Mouse (Mus musculus) forebrain, embryonic 12.5 days (tissue): ENCODE measurements around the gene Lamb3. TPM values are rescaled to one million over a fixed set of nuclear protein-coding genes. Genes with fewer than 3 reads are reported as not detected.
"Not testable (repeated sequence)": the region's sequence is repeated elsewhere in the genome, so short reads cannot be mapped to it uniquely, and the experiment has no call there.

Experiments used
- ATAC-seq: fragments of 200-750 bp; cut with Nextera tagmentation; 2 replicates; pipeline ENCODE4 v1.8.0; 2017; ENCODE audit warnings: moderate TSS enrichment; ENCODE audit not compliant: low FRiP score
- H3K27ac ChIP-seq: fragments of 300-500 bp; sonication (generic); 2 replicates; pipeline ENCODE4 v1.5.1; 2016; ENCODE audit warnings: mild to moderate bottlenecking
- H3K27me3 ChIP-seq: fragments of 300-500 bp; sonication (generic); 2 replicates; pipeline ENCODE4 v1.6.1; 2016; ENCODE audit warnings: mild to moderate bottlenecking
- H3K36me3 ChIP-seq: fragments of 300-500 bp; sonication (generic); replicated peaks from 2 replicates; pipeline ENCODE4 v1.6.1; 2016; ENCODE audit warnings: mild to moderate bottlenecking
- H3K4me1 ChIP-seq: fragments of 300-500 bp; sonication (generic); 2 replicates; pipeline ENCODE4 v1.6.1; 2016
- H3K4me2 ChIP-seq: fragments of 300-500 bp; sonication (generic); 2 replicates; pipeline ENCODE4 v1.6.1; 2016; ENCODE audit warnings: mild to moderate bottlenecking, moderate library complexity
- H3K4me3 ChIP-seq: fragments of 300-500 bp; sonication (generic); replicated peaks from 2 replicates; pipeline ENCODE4 v1.5.1; 2016; ENCODE audit warnings: mild to moderate bottlenecking
- H3K9ac ChIP-seq: fragments of 300-500 bp; sonication (generic); 2 replicates; pipeline ENCODE4 v1.6.1; 2016; ENCODE audit warnings: mild to moderate bottlenecking
- H3K9me3 ChIP-seq: fragments of 300-500 bp; sonication (generic); 2 replicates; pipeline ENCODE4 v1.6.1; 2016
- WGBS: fragments of 180-500 bp; shearing (Covaris S2); methylation state at CpG from one replicate; pipeline ENCODE4 v1.1.7; 2016; 5-methylcytosine and 5-hydroxymethylcytosine counted together
- polyA plus RNA-seq: library from polyadenylated mRNA; unstranded; fragments of >200 nt; fragmentation: Nextera tagmentation; extraction: Ambion mirVana; gene quantifications from 2 replicates; pipeline ENCODE4 v1.2.1, GENCODE M21; 2016

Gene Lamb3
- polyA plus RNA-seq, 1 experiment from 2014 or later: 0.77 TPM

DNA sequence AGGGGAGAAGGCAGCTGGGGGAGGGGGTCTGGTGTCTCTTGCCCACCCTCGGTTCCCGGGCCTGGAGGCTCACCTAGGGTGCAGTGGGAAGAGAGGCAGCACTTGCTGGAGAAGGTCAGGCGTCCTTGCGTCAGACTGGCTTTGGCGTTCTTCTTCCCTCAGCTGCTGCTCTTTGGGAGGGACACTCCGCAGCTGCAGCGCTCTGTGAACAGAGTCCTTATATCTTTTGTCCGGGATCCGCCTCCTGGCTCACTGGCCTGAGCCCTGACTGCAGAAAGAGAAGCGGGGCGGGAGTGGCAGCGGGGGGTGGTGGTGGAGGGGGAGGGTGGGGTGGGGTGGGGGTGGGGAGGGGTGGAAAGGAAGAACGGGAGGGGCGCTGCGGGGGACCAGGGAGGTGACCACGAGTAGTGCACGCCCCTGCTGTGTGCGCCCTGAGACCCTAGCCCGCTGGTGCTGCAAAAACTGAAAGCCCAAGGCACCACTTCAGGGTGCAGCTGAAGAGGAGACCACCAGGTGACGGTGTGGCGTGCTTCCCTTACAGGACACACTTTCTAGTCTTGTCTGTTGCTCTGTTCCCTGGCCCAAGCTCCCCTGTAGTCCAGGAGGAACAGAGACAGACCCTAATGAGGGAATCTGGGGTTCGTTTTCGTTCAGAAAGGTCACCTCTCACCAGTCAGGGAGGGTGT is 65.6 kb downstream of the Lamb3 start, which contains the start of gene G0s2:
Gene G0s2 (minus strand): TSS at position 302 of the 686 bp plus-strand sequence.
- Histone ChIP-seq H3K27ac (peak within 1 kb of the TSS; percentile 73), H3K36me3 (no peaks in the 10 kb centered on the region), H3K9me3 (no peaks in the 10 kb centered on the region), H3K9ac (peak within 1 kb of the TSS; percentile 57), H3K4me3 (peak within 1 kb of the TSS; percentile 39), H3K4me1 (peaks cover 24% of the 10 kb centered on the region), H3K27me3 (no peaks in the 10 kb centered on the region), H3K4me2 (peak within 1 kb of the TSS; percentile 65)
- ATAC-seq: peak; percentile 81
- 0% methylated on average over 21 of the region's 23 CpGs for WGBS

DNA sequence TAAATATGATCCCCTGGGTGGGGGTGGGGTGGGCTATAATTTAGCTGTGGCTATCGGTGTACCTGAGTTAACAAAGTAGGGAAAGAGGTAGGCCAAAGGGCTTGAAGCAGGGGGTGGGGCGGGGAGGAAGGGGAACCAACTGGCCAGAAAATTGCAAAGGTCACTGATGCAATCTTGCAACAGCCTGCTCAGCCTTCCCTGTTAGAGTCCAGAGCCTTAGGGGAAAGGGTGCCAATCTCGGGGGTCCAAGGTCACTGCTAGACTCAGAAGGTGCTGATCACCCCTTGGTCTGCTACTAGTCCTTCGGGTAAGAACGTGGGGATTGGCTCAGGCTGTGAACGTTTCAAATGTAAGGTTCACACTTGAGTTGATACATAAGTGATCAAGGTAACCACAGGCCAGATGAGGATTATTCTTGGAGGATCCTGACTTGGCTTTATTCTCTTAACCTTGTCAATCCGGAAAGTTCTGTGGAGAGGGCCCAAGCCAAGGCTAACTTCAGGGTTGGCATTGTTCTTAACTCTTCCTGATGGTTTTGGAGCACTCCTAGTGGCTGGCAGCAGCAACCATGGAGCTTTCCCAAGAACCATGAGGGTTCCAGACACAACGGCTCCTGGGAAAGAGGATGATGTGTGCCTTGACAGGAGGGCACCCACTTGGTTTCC is 67.0 kb downstream of the Lamb3 start:
- no peak for ATAC-seq
- no peak overlapping the region for H3K4me3 ChIP-seq
- WGBS: 85% methylated on average over 8 of the region's 8 CpGs
- peaks cover 24% of the 10 kb centered on the region for H3K4me1 ChIP-seq
- H3K4me2 ChIP-seq: no peak overlapping the region
- H3K27me3 ChIP-seq: no peaks in the 10 kb centered on the region
- no peaks in the 10 kb centered on the region for H3K9me3 ChIP-seq
- no peaks in the 10 kb centered on the region for H3K36me3 ChIP-seq
- no peak overlapping the region for H3K27ac ChIP-seq
- no peak overlapping the region for H3K9ac ChIP-seq

DNA sequence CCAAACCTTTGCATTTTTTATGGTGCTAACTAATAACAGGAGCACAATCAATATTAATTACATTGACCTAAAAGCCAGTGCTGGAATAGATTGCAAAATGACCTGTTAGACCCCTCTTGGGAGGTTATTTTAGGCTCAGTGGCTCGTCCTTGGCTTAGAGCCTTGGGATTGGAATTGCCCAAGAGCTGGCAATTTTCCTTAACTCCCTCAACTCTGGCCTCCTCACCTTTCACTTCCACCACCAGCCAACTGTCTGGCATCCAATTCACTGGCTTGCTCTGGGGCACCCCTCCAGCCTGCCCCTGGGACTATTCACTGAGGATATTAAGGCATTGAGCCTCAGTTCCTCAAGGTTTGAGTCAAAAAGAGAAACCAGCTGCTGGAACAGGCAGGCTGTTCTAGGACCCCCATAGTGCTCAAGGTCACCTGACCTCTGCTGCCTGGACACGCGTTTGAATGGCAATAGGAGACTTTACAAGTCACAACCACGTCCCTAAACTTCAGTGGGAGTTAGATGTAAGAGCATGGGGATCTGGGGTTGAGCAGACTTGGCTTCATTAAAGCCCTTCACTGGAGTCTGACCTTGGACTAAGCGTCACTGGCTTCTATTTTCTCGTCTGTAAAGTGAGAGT is 71.0 kb downstream of the Lamb3 start:
- Histone ChIP-seq H3K27me3 (no peaks in the 10 kb centered on the region), H3K27ac (no peak overlapping the region), H3K4me3 (no peak overlapping the region), H3K9me3 (no peaks in the 10 kb centered on the region), H3K36me3 (no peaks in the 10 kb centered on the region), H3K4me2 (no peak overlapping the region), H3K4me1 (peaks cover under 1% of the 10 kb centered on the region; the same call in 1 of the 2 replicates), H3K9ac (no peak overlapping the region)
- ATAC-seq: no peak
- 53% methylated on average over 6 of the region's 6 CpGs for WGBS

DNA sequence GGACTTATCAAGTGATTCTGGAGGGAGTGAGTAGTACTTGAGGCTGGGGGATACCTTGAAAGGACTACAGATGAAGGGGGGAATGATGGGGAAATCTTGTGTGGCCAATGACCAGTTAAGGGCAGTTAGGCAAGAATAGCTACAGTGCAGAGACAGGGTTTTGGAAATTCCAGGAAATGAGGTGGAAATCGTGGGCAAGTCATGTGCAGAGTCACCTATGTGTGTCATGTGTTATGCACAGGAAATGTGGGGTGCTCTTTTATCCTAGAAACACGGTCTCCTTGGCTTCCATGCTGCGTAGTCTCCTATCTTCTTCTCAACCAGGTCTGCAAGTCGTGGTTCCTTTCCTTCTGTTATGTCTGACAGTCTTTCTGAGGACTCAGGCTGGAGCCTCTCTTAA is 72.0 kb downstream of the Lamb3 start:
- no peaks in the 10 kb centered on the region for H3K4me1 ChIP-seq
- H3K4me2 ChIP-seq: no peak overlapping the region
- ATAC-seq: no peak
- no peaks in the 10 kb centered on the region for H3K36me3 ChIP-seq
- H3K9me3 ChIP-seq: no peaks in the 10 kb centered on the region
- H3K4me3 ChIP-seq: no peak overlapping the region
- WGBS: 87% methylated on average over 4 of the region's 4 CpGs
- H3K27ac ChIP-seq: no peak overlapping the region
- no peaks in the 10 kb centered on the region for H3K27me3 ChIP-seq
- no peak overlapping the region for H3K9ac ChIP-seq

DNA sequence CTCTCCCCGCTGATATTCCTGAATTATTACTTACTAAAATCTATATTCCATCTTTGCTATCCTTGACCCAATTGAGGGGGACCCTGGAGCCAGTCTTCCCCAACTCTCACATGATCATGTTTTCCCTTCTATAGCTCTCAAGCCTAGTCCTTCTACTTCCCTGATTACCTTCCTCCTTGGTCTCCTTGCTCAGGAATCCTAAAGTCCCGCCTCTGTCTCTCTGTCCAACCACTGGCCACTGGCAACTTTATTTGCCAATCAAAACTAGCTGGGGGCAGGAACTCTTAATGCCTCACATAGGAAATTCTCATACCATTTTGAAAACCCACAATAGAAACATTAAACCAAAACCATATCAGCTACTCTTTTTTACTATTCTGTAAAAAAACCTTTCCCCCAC is 73.8 kb downstream of the Lamb3 start:
- 93% methylated on average over 2 of the region's 2 CpGs for WGBS
- Histone ChIP-seq H3K9me3 (no peaks in the 10 kb centered on the region), H3K27ac (no peak overlapping the region), H3K27me3 (no peaks in the 10 kb centered on the region), H3K36me3 (no peaks in the 10 kb centered on the region), H3K4me2 (no peak overlapping the region), H3K4me3 (no peak overlapping the region), H3K9ac (no peak overlapping the region), H3K4me1 (no peaks in the 10 kb centered on the region)
- ATAC-seq: no peak

DNA sequence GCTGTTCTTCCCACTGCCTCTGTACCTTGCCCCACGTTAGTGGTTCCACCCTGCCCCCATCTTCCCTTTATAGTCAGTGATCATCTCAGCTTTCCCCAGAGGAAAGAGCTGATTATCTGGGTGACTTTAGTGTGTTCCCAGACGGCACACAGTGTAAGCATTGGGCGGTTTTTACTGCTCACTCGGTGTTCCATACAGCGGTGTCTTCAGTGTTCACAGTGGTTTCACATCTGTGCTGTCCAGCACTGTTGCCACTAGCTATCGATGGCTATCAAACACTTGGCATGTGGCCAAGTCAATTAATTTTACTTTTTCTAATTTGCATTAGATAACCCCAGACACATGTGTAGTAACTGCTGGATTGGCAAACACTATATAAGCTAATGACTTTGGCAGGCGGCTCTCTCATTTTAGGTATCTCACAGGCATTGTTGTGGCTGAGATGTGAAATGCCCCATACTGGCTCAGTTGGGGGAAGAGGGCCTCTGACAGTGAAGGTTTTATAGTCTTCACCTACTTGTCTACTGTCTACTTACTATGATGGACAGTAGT is 76.8 kb downstream of the Lamb3 start:
- 85% methylated on average over 7 of the region's 7 CpGs for WGBS
- Histone ChIP-seq H3K4me1 (no peaks in the 10 kb centered on the region), H3K27ac (no peak overlapping the region), H3K9ac (no peak overlapping the region), H3K9me3 (no peaks in the 10 kb centered on the region), H3K4me3 (no peak overlapping the region), H3K36me3 (no peaks in the 10 kb centered on the region), H3K27me3 (no peaks in the 10 kb centered on the region), H3K4me2 (no peak overlapping the region)
- ATAC-seq: no peak

DNA sequence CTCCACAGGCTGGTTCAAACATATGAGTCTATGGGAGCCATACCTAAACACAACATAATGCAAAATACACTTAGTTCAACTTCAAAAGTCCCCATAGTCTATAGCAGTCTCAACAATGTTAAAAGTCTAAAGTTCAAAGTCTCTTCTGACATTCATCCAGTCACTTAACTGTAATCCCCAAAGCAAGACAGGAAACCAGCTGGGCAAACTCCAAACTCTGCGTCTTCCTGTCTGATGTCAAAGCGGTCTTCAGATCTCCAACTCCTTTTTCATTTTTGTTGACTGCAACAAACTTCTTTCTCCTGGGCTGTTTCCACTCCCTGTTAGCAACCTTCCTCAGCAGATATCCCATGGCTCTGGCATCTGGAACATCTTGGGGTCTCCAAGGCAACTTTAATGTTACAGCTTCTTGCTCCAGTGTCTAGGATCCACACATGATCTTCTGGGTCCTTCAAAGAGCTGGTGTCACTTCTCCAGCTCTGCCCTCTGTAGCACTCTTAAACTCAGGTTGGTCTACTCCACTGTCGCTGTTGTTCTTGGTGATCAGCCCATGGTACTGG is 78.3 kb downstream of the Lamb3 start:
- H3K4me1 ChIP-seq, ATAC-seq, H3K4me2 ChIP-seq, H3K27ac ChIP-seq, H3K9ac ChIP-seq, H3K9me3 ChIP-seq, H3K27me3 ChIP-seq, H3K4me3 ChIP-seq, H3K36me3 ChIP-seq: not testable (repeated sequence)
- 92% methylated on average over 3 of the region's 3 CpGs for WGBS

DNA sequence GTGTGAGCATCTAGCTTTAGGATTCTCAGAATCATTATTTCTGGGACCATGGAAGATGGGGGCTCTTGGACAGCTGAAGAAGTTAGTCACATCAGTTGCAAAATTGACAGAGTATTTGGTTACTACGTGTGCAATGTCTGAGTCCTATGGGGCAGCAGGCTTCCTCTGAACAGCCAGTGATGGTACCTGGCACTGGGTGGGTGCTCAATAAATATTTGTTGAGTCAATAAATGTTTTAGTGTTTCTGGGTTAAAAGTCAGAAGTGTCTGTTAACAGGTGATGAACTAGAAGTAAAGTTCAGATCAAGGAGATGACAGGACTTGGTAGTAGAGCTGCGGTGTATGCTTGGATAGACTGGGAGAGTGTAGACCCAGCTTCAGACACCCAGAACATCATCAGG is 80.1 kb downstream of the Lamb3 start:
- no peaks in the 10 kb centered on the region for H3K36me3 ChIP-seq
- no peaks in the 10 kb centered on the region for H3K9me3 ChIP-seq
- 87% methylated on average over 2 of the region's 2 CpGs for WGBS
- no peaks in the 10 kb centered on the region for H3K27me3 ChIP-seq
- no peak overlapping the region for H3K4me3 ChIP-seq
- no peak for ATAC-seq
- H3K4me1 ChIP-seq: no peaks in the 10 kb centered on the region
- no peak overlapping the region for H3K9ac ChIP-seq
- no peak overlapping the region for H3K27ac ChIP-seq
- no peak overlapping the region for H3K4me2 ChIP-seq

DNA sequence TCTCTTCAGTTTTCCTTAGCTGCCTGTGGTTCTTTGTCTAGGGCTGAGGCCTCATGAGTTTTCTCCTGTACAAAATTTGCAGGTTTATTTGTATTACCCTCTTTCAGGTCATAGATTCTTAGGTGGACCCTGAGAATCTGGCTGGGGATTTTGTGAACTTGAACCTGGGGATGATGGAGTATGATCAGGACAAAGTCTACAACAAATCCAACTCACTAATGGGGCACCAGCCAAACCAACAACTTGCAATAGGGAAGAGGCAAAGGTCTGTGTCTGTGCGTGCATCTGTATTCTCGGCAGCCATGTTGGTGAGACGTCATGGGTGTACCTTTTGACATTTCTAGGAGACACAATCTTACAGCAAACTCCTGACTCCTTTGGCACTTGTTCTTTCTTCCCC is 81.6 kb downstream of the Lamb3 start:
- no peak for ATAC-seq
- Histone ChIP-seq H3K4me1 (no peaks in the 10 kb centered on the region), H3K9me3 (no peaks in the 10 kb centered on the region), H3K4me2 (no peak overlapping the region), H3K27me3 (no peaks in the 10 kb centered on the region), H3K36me3 (no peaks in the 10 kb centered on the region), H3K4me3 (no peak overlapping the region), H3K9ac (no peak overlapping the region), H3K27ac (no peak overlapping the region)
- 93% methylated on average over 3 of the region's 3 CpGs for WGBS

DNA sequence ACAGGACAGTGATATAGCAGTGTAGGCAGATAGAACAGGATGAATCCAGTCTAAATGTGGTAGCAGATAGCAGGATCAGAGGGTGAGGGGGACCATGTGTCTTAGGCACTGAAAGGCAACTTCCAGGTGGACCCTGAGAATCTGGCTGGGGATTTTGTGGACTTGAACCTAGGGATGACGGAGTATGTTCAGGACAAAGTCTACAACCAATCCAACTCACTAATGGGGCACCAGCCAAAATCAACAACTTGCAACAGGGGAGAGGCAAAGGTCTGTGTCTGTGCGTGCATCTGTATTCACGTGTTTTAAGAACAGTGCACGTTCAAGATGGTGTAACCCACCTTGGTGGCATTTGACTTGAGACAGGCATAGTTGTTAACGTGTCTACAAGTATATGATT is 82.4 kb downstream of the Lamb3 start:
- H3K36me3 ChIP-seq: no peaks in the 10 kb centered on the region
- no peaks in the 10 kb centered on the region for H3K4me1 ChIP-seq
- no peak overlapping the region for H3K4me3 ChIP-seq
- no peaks in the 10 kb centered on the region for H3K9me3 ChIP-seq
- no peak overlapping the region for H3K9ac ChIP-seq
- H3K27ac ChIP-seq: no peak overlapping the region
- no peaks in the 10 kb centered on the region for H3K27me3 ChIP-seq
- 88% methylated on average over 5 of the region's 5 CpGs for WGBS
- no peak overlapping the region for H3K4me2 ChIP-seq
- no peak for ATAC-seq

DNA sequence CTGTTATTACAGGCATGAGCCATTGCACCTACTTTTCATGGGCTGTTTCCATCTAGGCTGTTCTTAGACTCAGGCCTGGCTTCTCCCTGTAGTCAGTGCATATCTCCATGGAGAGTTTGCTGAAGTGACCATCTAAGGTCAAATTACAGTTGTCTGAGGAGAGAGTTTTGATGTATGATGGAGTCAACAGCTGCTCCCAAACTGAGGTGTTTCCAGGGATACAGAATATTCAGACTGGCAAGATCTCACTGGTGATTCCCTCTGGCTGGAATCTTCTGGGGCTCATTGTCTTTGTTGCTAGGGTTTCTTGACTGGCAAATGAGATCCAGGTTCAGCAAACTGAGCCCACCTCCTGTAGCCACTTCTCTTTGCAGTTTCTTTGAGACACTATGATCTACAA is 83.2 kb downstream of the Lamb3 start:
- no peak overlapping the region for H3K4me3 ChIP-seq

DNA sequence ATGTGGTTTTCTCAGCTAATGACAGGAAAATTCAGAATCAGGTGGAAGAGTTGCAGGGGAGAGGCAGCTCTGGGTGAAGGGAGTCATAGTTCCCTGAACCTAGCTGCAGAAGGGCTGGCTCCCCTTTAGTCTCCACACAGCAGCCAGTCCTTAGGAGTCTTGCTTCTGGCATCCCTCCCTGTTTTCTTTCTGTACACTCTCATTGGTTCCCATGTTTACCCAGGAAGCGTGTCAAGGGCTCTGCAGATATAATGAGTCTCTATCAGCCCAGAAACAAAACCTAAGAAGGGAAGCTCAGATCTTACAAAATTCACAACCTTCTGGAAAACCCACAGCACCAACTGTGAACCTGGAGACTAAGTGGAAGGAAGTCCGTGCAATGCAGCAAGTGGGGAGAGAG is 85.5 kb downstream of the Lamb3 start:
- Histone ChIP-seq H3K9ac (no peak overlapping the region), H3K4me2 (no peak overlapping the region), H3K4me1 (no peaks in the 10 kb centered on the region), H3K4me3 (no peak overlapping the region), H3K9me3 (no peaks in the 10 kb centered on the region), H3K36me3 (no peaks in the 10 kb centered on the region), H3K27me3 (no peaks in the 10 kb centered on the region), H3K27ac (no peak overlapping the region)
- ATAC-seq: no peak
- 70% methylated on average over 2 of the region's 2 CpGs for WGBS

More for the DNA sequence above, 83.2 kb downstream of the Lamb3 start:
- no peaks in the 10 kb centered on the region for H3K36me3 ChIP-seq
- no peaks in the 10 kb centered on the region for H3K27me3 ChIP-seq
- no peaks in the 10 kb centered on the region for H3K4me1 ChIP-seq
- no peak overlapping the region for H3K9ac ChIP-seq
- H3K9me3 ChIP-seq: no peaks in the 10 kb centered on the region
- ATAC-seq: no peak
- H3K4me2 ChIP-seq: no peak overlapping the region
- H3K27ac ChIP-seq: no peak overlapping the region
